Mouse (Mus musculus) erythroblast, embryonic 14.5 days (primary cell): ENCODE data around the gene Ext2.

Source experiments
- GATA1 ChIP-seq: IDR thresholded peaks from 2 replicates; pipeline ENCODE4 v1.6.1; 2012; ENCODE audit warnings: low read length, inconsistent platforms, mixed read lengths
- TAL1 ChIP-seq: IDR thresholded peaks from 3 replicates; pipeline ENCODE4 v1.6.1; 2012; ENCODE audit warnings: low read length, inconsistent platforms, mixed read lengths

DNA sequence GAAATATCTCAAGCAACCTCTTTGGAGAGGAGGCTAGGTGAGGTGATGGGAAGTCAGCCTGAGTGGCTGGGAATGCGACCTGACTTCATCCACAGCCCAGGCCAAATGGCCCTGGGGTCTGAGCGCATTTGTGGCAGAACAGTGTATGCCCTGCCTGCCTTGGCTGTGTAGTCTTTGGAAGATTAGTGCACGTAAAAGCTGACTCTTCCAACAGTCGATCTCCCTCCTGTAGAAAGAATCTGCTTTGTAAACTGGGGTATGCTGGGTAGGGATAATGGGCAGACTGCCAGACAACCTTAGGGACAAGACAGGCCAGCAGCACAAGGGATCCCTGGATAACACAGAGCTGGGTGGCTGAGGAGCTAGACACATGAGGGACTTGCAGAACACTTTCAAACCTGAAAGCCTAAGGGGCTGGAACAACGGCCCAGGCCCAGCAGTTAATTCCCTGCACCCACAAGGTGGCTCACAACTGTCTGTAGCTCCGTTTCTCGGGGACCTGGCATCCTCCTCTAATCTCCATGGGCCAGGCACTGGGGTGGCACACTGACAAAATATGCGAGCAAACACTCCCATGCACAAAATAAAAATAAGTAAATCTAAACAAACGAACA is 38.3 kb downstream of the Ext2 start:
- TF ChIP-seq GATA1 (no peak), TAL1 (no peak)
